In genomic region chr9:107791714-107792113, GRCm38 (mm10) we compare ENCODE assay signal across 23 mouse cellular contexts. TPM values are rescaled to one million over a fixed set of nuclear protein-coding genes. Genes with fewer than 3 reads are reported as not detected.
DNase-seq lines count a peak whose midpoint lies in the region; ATAC-seq and TF ChIP-seq lines count a peak whose summit lies in the region.
"Had no signal": no experiment of that assay in that cellular context is flagged by ENCODE, and none has a peak within 500 bp of the region (broad histone marks: within the 10 kb centered on the region; RNA-seq: fewer than 3 reads in every experiment).

No protein-coding gene starts in this region.

- no peaks in the 10 kb centered on the region for H3K9me3 ChIP-seq in MEL (replicated peaks; ENCODE audit: insufficient read depth, low read length)
- H3K9me3 ChIP-seq: G1E had no signal

- H3K79me2 ChIP-seq in MEL (ENCODE audit: control insufficient read depth, insufficient read depth, low read length, poor library complexity) = no peaks in the 10 kb centered on the region

- no peak overlapping the region for H3K27ac ChIP-seq in MEL (ENCODE audit: control insufficient read depth, low read depth, low read length)

- ATAC-seq in common myeloid progenitor, adult 5-6 weeks (replicated peaks; ENCODE audit: low read depth, poor library complexity, severe bottlenecking) = 0 out of 2 replicates have a peak, but pooled peaks have one; percentile 15
- peak; percentile 48; the same call in 1 of the 2 replicates for ATAC-seq in megakaryocyte progenitor cell, adult 5-6 weeks (replicated peaks; ENCODE audit: poor library complexity)
- ATAC-seq in megakaryocyte-erythroid progenitor cell, adult 5-6 weeks (replicated peaks; ENCODE audit: low FRiP score, low TSS enrichment, poor library complexity, severe bottlenecking) = peak; percentile 80
- ATAC-seq: activated CD4-positive, CD25-positive, alpha-beta regulatory T cell, adult 4 months; CD4-positive, CD25-positive, alpha-beta regulatory T cell, adult 4 months; Patski had no signal

- peak; percentile 76 for DNase-seq in MEL (ENCODE audit: low read depth, low spot score)
- DNase-seq in lung, adult 18-20 months = no peak
- no peak for DNase-seq in urinary bladder, adult 18-20 months (ENCODE audit: low spot score in 2 of 2)
- DNase-seq in left cerebral cortex, postnatal 36 days (ENCODE audit: low spot score in 2 of 2) = no peak
- no peak for DNase-seq in left cerebral cortex, adult 18-20 months (ENCODE audit: low spot score in 2 of 2)
- DNase-seq: adrenal gland, adult 2 months; adrenal gland, adult 8-10 months; adrenal gland, postnatal 10 days; adrenal gland, postnatal 14 days; adrenal gland, postnatal 25 days; adrenal gland, postnatal 36 days; B cell, adult 2 months; cerebellum, adult 11 months; cerebellum, adult 11-12 months; cerebellum, adult 18-20 months had no signal

- intact Hi-C loops in left cerebral cortex, postnatal 36 days (cut with DNase I) = no loop called here

- H3K4me1 ChIP-seq in MEL (ENCODE audit: control insufficient read depth in 1 of 2, insufficient read depth in 2 of 2, low read length in 2 of 2) = peaks cover 4 to 6% of the 10 kb centered on the region in 2 experiments

- peaks cover 13 to 31% of the 10 kb centered on the region in 2 experiments for H3K36me3 ChIP-seq in MEL (ENCODE audit: control insufficient read depth in 1 of 2, insufficient read depth in 2 of 2, low read length in 2 of 2)

- TF ChIP-seq CTCF in MEL (IDR thresholded peaks at IDR 0.05 in 2 of 3, conservative IDR thresholded peaks at IDR 0.05 in 1 of 3; ENCODE audit: control insufficient read depth in 1 of 3, insufficient read depth in 1 of 3, low read depth in 2 of 3, low read length in 3 of 3, poor library complexity in 1 of 3, severe bottlenecking in 1 of 3) = no peak

- no peak overlapping the region for H3K4me3 ChIP-seq in MEL (ENCODE audit: control insufficient read depth in 1 of 2, insufficient read depth in 1 of 2, low read depth in 2 of 2, low read length in 2 of 2)

- no peak overlapping the region for H3K9ac ChIP-seq in MEL (ENCODE audit: control insufficient read depth, low read depth, low read length, poor library complexity, severe bottlenecking)

- TF ChIP-seq EP300 in MEL (IDR thresholded peaks at IDR 0.05; ENCODE audit: low read depth in 1 of 2, low read length in 2 of 2) = peak; percentile 78 to 86

- no peak for TF ChIP-seq RAD21 in MEL (IDR thresholded peaks at IDR 0.05; ENCODE audit: low read depth, low read length)

- H3K27me3 ChIP-seq in MEL (ENCODE audit: control insufficient read depth in 1 of 2, insufficient read depth in 2 of 2, low read length in 2 of 2) = no peaks in the 10 kb centered on the region
- H3K27me3 ChIP-seq: CH12.LX, Patski had no signal

- TF ChIP-seq POLR2A in MEL (IDR thresholded peaks at IDR 0.05; ENCODE audit: control insufficient read depth in 1 of 2, insufficient read depth in 1 of 2, low read depth in 1 of 2, low read length in 2 of 2, poor library complexity in 1 of 2) = no peak

TF ChIP-seq in MEL, 35 proteins besides CTCF, POLR2A, EP300 and RAD21:
- no peak for TF ChIP-seq NELFE (IDR thresholded peaks at IDR 0.05; ENCODE audit: low read depth, low read length)
- no peak for TF ChIP-seq ZKSCAN1 (IDR thresholded peaks at IDR 0.05; ENCODE audit: low read depth, low read length)
- TF ChIP-seq POLR2AphosphoS5 (IDR thresholded peaks at IDR 0.05; ENCODE audit: borderline replicate concordance, low read depth, low read length) = no peak
- TF ChIP-seq UBTF (IDR thresholded peaks at IDR 0.05; ENCODE audit: borderline replicate concordance, insufficient read depth, low read depth, low read length) = no peak
- TF ChIP-seq NRF1 (IDR thresholded peaks at IDR 0.05; ENCODE audit: insufficient read depth, low read depth, low read length, poor library complexity, severe bottlenecking) = no peak
- TF ChIP-seq MAFK (IDR thresholded peaks at IDR 0.05; ENCODE audit: borderline replicate concordance, low read depth, low read length) = no peak
- no peak for TF ChIP-seq SMC3 (IDR thresholded peaks at IDR 0.05; ENCODE audit: low read depth, low read length)
- no peak for TF ChIP-seq KAT2A (conservative IDR thresholded peaks at IDR 0.05; ENCODE audit: low read depth, low read length)
- TF ChIP-seq MYC (IDR thresholded peaks at IDR 0.05; ENCODE audit: low read depth, low read length) = 0 out of 2 replicates have a peak, but pooled peaks have one; percentile 48
- TF ChIP-seq ETS1 (IDR thresholded peaks at IDR 0.05; ENCODE audit: low read depth, low read length) = peak; percentile 50; the same call in 1 of the 2 replicates
- no peak for TF ChIP-seq ZNF384 (IDR thresholded peaks at IDR 0.05; ENCODE audit: low read depth, low read length)
- no peak for TF ChIP-seq MEF2A (IDR thresholded peaks at IDR 0.05; ENCODE audit: extremely low read depth, insufficient replicate concordance, low read depth, low read length, poor library complexity, severe bottlenecking)
- peak; percentile 81 for TF ChIP-seq RCOR1 (IDR thresholded peaks at IDR 0.05; ENCODE audit: low read depth, low read length)
- no peak for TF ChIP-seq HCFC1 (IDR thresholded peaks at IDR 0.05; ENCODE audit: low read depth, low read length)
- TF ChIP-seq CHD2 (IDR thresholded peaks at IDR 0.05; ENCODE audit: low read length) = no peak
- TF ChIP-seq MXI1 (IDR thresholded peaks at IDR 0.05; ENCODE audit: low read depth, low read length) = peak; percentile 43; the same call in 1 of the 2 replicates
- TF ChIP-seq ZMIZ1 (IDR thresholded peaks at IDR 0.05; ENCODE audit: low read depth, low read length) = no peak
- TF ChIP-seq GATA1 (IDR thresholded peaks at IDR 0.05; ENCODE audit: low read depth, low read length) = peak; percentile 92
- TF ChIP-seq TAL1 (IDR thresholded peaks at IDR 0.05; ENCODE audit: low read length) = peak; percentile 26; the same call in 1 of the 2 replicates
- 0 out of 2 replicates have a peak, but pooled peaks have one; percentile 30 for TF ChIP-seq ELF1 (IDR thresholded peaks at IDR 0.05; ENCODE audit: low read depth, low read length)
- no peak for TF ChIP-seq CHD1 (IDR thresholded peaks at IDR 0.05; ENCODE audit: low read depth, low read length)
- TF ChIP-seq MYB (IDR thresholded peaks at IDR 0.05; ENCODE audit: low read depth, low read length) = no peak
- TF ChIP-seq MAZ (IDR thresholded peaks at IDR 0.05; ENCODE audit: low read depth, low read length) = no peak
- TF ChIP-seq E2F4 (IDR thresholded peaks at IDR 0.05; ENCODE audit: borderline replicate concordance, low read depth, low read length) = no peak
- TF ChIP-seq TCF12 (IDR thresholded peaks at IDR 0.05; ENCODE audit: low read depth, low read length) = peak; percentile 63
- TF ChIP-seq SIN3A (IDR thresholded peaks at IDR 0.05; ENCODE audit: low read length) = peak; percentile 61; the same call in 1 of the 2 replicates
- no peak for TF ChIP-seq JUND (IDR thresholded peaks at IDR 0.05; ENCODE audit: low read depth, low read length)
- TF ChIP-seq USF1 (IDR thresholded peaks at IDR 0.05; ENCODE audit: low read depth, low read length) = no peak
- no peak for TF ChIP-seq USF2 (IDR thresholded peaks at IDR 0.05; ENCODE audit: borderline replicate concordance in 1 of 2, insufficient read depth in 1 of 2, low read depth in 1 of 2, low read length in 2 of 2)

RNA-seq across cellular contexts. Expression of gene Rbm5, which starts 20.9 kb away (rescaled TPM):
- total RNA-seq in MEL (2012; rRNA removed) = 80.2 and 87.6 TPM in 2 replicates
- 100 to 1,000 TPM; 125 to 143 TPM for polyA plus RNA-seq in MEL (2012; ENCODE audit: insufficient read depth in 1 of 2, insufficient read length in 2 of 2, low read depth in 1 of 2, low replicate concordance in 2 of 2, missing spikeins in 1 of 2)
- 188 and 222 TPM in 2 replicates for total RNA-seq in common myeloid progenitor, adult 5-6 weeks (2017)
- 110 and 146 TPM in 2 replicates for total RNA-seq in megakaryocyte progenitor cell, adult 5-6 weeks (2015)
- 142 and 235 TPM in 2 replicates for total RNA-seq in megakaryocyte progenitor cell, adult 5-6 weeks (2017)
- 172 and 186 TPM in 2 replicates for total RNA-seq in megakaryocyte-erythroid progenitor cell, adult 5-6 weeks (2014; fragmentation: Nextera tagmentation)
- 236 and 244 TPM in 2 replicates for total RNA-seq in megakaryocyte-erythroid progenitor cell, adult 5-6 weeks (2017)
- total RNA-seq in left cerebral cortex, postnatal 36 days (2021) = 100 to 1,000 TPM; 109 to 159 TPM
- 100 to 1,000 TPM; 120 to 133 TPM for total RNA-seq in left cerebral cortex, adult 18-20 months (2021)

Comparison
In these comparisons a context has a peak if more than half of its experiments do, and no peak if none do; other contexts are left out.
1. ATAC-seq: peak in every context shown above with its lines; median percentile 80 in megakaryocyte-erythroid progenitor cell, adult 5-6 weeks; 48 in megakaryocyte progenitor cell, adult 5-6 weeks; 15 in common myeloid progenitor, adult 5-6 weeks.